Mouse (Mus musculus) heart, embryonic 14.5 days (tissue): ENCODE data around the gene Grb14. TPM values are rescaled to one million over a fixed set of nuclear protein-coding genes. Genes with fewer than 3 reads are reported as not detected.
A peak's percentile ranks its signal among the peaks of the same experiment; 100 is the strongest.

Experiments
- ATAC-seq: fragments of 200-750 bp; cut with Nextera tagmentation; 2 replicates; pipeline ENCODE4 v1.8.0; 2017; ENCODE audit warnings: low read depth, moderate TSS enrichment; ENCODE audit not compliant: insufficient number of reproducible peaks, insufficient read depth, low FRiP score
- H3K27ac ChIP-seq, 2 experiments: fragments of 200-500 bp in 1 of 2; fragments of 300-500 bp in 1 of 2; sonication (generic) in 1 of 2; replicated peaks in 1 of 2; 2 replicates each; pipeline ENCODE4 v1.5.1; 2012 to 2014; ENCODE audit warnings: low read depth in 2 of 2, low read length in 2 of 2, control low read depth in 1 of 2, mild to moderate bottlenecking in 1 of 2, mixed read lengths in 1 of 2; ENCODE audit not compliant: control insufficient read depth in 1 of 2, insufficient read depth in 1 of 2
- H3K27me3 ChIP-seq: fragments of 300-500 bp; sonication (generic); 2 replicates; pipeline ENCODE4 v1.6.1; 2014; ENCODE audit warnings: mild to moderate bottlenecking, low read length, control low read depth; ENCODE audit not compliant: control insufficient read depth, insufficient read depth
- H3K36me3 ChIP-seq: fragments of 300-500 bp; sonication (generic); 2 replicates; pipeline ENCODE4 v1.6.1; 2014; ENCODE audit warnings: mild to moderate bottlenecking, control low read depth, low read length, mixed read lengths; ENCODE audit not compliant: control insufficient read depth, insufficient read depth
- H3K4me1 ChIP-seq, 2 experiments: fragments of 200-500 bp in 1 of 2; fragments of 300-500 bp in 1 of 2; sonication (generic) in 1 of 2; 2 replicates each; pipeline ENCODE4 v1.6.1; 2012 to 2014; ENCODE audit warnings: low read length in 2 of 2, control low read depth in 1 of 2, mixed read lengths in 1 of 2; ENCODE audit not compliant: control insufficient read depth in 2 of 2, insufficient read depth in 2 of 2
- H3K4me2 ChIP-seq: fragments of 300-500 bp; sonication (generic); 2 replicates; pipeline ENCODE4 v1.6.1; 2014; ENCODE audit warnings: mild to moderate bottlenecking, low read length
- H3K4me3 ChIP-seq, 2 experiments: fragments of 200-500 bp in 1 of 2; fragments of 300-500 bp in 1 of 2; sonication (generic) in 1 of 2; 2 replicates each; pipeline ENCODE4 v1.5.1; 2012 to 2014; ENCODE audit warnings: low read length in 2 of 2, mild to moderate bottlenecking in 2 of 2, control low read depth in 1 of 2, low read depth in 1 of 2, moderate library complexity in 1 of 2; ENCODE audit not compliant: control insufficient read depth in 1 of 2, insufficient read depth in 1 of 2
- H3K9ac ChIP-seq: fragments of 300-500 bp; sonication (generic); 2 replicates; pipeline ENCODE4 v1.6.1; 2014; ENCODE audit warnings: mild to moderate bottlenecking, low read length
- H3K9me3 ChIP-seq: fragments of 300-500 bp; sonication (generic); 2 replicates; pipeline ENCODE4 v1.6.1; 2016; ENCODE audit warnings: low read length, control low read depth; ENCODE audit not compliant: control insufficient read depth
- WGBS: fragments of 180-500 bp; shearing (Covaris S2); extraction: QIAGEN DNeasy Blood & Tissue Kit; methylation state at CpG from one replicate; pipeline ENCODE4 v1.1.7; 2014; 5-methylcytosine and 5-hydroxymethylcytosine counted together
- polyA plus RNA-seq: library from polyadenylated mRNA; unstranded; fragments of >200 nt; fragmentation: Nextera tagmentation; extraction: Ambion mirVana; gene quantifications from 2 replicates; pipeline ENCODE4 v1.2.1, GENCODE M21; 2014

Gene Grb14
- polyA plus RNA-seq, 1 experiment from 2014 or later, result 119 TPM

DNA sequence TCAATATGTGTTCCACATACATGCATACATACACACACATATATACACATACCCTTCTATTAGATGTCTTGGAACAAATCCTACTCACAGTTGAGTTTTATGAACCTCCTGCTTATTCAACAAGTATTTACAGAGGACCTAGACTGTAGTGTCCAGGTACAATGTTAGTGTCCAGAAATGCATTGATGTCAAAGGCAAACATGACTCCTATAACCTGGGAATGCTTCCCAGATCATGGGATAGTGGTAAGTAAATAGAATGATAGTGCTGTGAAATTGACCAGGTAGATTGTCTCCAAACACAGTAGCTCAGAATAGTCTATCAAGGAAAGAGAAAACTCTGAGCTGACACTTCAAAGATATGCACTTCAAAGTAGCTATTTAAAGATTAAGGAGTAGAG is 19.7 kb downstream of the Grb14 start:
- ATAC-seq, result no peak
- H3K27me3 ChIP-seq, result no peaks in the 10 kb centered on the region
- no peak overlapping the region for H3K27ac ChIP-seq
- H3K4me3 ChIP-seq, result no peak overlapping the region
- H3K4me1 ChIP-seq, result peaks cover 13 to 28% of the 10 kb centered on the region in 2 experiments
- no peaks in the 10 kb centered on the region for H3K9me3 ChIP-seq
- no peak overlapping the region for H3K9ac ChIP-seq
- H3K36me3 ChIP-seq, result no peaks in the 10 kb centered on the region
- H3K4me2 ChIP-seq, result no peak overlapping the region

DNA sequence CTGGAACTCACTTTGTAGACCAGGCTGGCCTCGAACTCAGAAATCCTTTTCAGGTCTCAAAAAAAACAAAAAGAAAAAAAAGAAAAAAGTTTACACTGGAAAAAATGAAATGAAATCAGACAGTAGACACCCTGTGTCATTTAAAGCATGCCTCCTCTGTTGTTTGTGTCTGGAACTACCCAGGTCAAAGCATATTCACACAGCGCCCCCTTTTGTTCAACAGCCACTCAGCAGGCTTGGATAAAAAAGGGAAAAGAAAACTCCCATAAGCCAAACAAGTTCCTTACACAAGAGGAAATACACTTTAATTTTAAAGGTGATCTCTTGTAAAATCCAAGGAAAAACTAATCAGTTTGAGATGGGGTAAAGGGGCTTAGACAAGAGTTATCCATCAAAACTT is 21.4 kb downstream of the Grb14 start:
- no peak overlapping the region for H3K9ac ChIP-seq
- WGBS, result 41% methylated on average over 2 of the region's 2 CpGs

DNA sequence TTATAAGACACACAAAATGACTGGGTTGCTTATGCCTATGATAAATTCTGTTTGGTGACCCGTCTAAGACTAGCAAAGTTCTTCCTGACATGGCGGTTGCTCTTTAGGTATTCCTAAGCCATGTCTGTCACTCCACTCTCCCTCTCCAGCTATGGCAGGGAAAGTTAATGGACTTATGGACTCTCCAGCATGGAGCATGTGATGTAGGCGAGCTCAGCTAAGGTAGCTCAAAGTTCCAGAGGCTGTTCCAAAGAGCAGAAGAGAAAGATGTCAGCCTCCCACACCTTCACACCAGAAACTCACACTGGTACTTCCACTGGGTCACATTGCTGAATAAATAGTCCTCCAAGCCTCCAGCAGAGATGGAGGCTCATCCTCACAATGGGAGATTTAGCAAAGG is 22.2 kb downstream of the Grb14 start:
- no peaks in the 10 kb centered on the region for H3K36me3 ChIP-seq
- no peaks in the 10 kb centered on the region for H3K27me3 ChIP-seq
- H3K4me2 ChIP-seq, result no peak overlapping the region
- WGBS, result 88% methylated on average over 3 of the region's 3 CpGs
- no peaks in the 10 kb centered on the region for H3K9me3 ChIP-seq
- H3K27ac ChIP-seq, result no peak overlapping the region
- H3K4me3 ChIP-seq, result no peak overlapping the region
- no peak overlapping the region for H3K9ac ChIP-seq
- H3K4me1 ChIP-seq, result peaks cover 14 to 30% of the 10 kb centered on the region in 2 experiments
- no peak for ATAC-seq

More for the DNA sequence above, 21.4 kb downstream of the Grb14 start:
- Histone ChIP-seq H3K4me1 (peaks cover 14 to 32% of the 10 kb centered on the region in 2 experiments), H3K9me3 (no peaks in the 10 kb centered on the region), H3K4me3 (no peak overlapping the region), H3K36me3 (no peaks in the 10 kb centered on the region), H3K27ac (no peak overlapping the region), H3K4me2 (no peak overlapping the region), H3K27me3 (no peaks in the 10 kb centered on the region)
- no peak for ATAC-seq

DNA sequence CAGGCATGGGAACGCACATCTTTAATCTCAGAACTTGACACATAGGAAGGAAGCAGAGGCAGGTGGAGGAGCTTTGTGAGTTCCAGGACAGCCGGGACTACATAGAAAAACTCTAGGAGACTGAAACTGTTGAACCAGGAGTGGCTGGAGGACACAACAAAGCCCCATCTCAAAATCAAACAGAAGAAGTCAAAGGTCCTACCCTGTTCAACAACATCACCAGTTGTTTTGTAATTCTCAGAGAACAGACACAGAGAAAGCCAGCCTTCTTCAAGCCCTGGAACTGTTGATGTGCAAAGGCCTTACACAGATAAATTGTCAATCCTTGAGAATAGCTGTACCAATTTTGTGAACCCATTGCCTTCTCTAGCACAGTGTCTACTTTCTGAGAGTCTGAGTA is 29.7 kb downstream of the Grb14 start:
- 84% methylated on average over 2 of the region's 2 CpGs for WGBS
- H3K9me3 ChIP-seq, result no peaks in the 10 kb centered on the region
- H3K4me3 ChIP-seq, result no peak overlapping the region
- no peak for ATAC-seq
- no peak overlapping the region for H3K9ac ChIP-seq
- H3K4me1 ChIP-seq, result peaks cover under 1 to 6% of the 10 kb centered on the region in 2 experiments
- H3K4me2 ChIP-seq, result no peak overlapping the region
- H3K27me3 ChIP-seq, result no peaks in the 10 kb centered on the region
- H3K27ac ChIP-seq, result no peak overlapping the region
- no peaks in the 10 kb centered on the region for H3K36me3 ChIP-seq

DNA sequence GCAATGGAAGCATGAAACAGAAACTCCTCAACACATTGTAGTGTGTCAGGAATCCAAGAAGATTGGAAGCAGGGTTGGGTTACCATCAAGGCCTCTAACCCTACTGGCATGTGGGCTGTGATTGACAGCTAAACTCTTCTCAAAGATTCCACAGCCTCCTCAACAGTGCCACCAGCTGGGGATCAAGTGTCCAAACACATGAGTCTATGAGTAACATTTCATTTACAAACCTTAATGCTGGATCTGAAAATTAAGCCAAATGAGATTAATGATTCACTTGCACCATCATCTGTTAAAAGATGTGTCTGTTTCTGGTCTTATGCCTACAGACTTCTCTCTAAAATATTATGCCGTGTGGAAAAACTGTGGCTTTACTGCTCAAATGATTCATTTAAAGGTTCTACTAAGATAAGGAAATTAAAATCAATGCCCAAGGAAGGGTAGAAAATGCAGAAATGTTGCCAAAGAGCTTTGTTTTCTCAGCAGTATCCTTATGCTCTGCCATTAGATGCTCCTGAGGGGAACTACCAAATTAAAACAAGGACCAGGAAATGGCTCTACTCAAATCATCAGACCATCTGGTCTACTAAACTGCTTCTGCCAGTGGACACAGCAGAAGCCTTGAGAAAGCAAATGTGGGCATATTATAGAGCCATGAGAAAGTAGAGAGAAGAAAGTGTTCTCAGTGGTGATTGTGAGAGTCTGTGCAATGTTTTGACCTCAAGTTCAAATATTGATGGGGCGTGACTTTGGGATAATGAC is 35.2 kb downstream of the Grb14 start:
- no peak overlapping the region for H3K9ac ChIP-seq
- ATAC-seq, result no peak

DNA sequence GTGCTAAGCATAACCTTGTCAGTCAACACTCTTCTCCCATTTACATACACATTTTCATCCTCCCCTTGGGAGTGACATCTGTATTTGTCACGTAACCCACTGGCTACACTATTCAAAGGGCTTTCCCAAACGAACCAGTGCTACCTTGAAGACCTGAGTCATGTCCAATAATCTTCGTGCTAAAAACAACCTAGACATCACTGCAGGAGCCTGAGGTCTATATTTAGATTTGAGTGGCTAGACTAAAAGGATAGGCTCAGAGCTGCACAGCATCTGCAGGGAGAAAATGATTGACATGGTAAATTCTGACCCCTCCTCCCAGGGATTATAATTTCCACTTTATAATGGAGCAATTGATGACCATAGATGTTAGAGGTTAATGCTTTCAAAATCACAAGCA is 37.0 kb downstream of the Grb14 start:
- no peak overlapping the region for H3K4me3 ChIP-seq
- peaks cover 0 to 17% of the 10 kb centered on the region in 2 experiments; a peak in 1 of 4 replicates for H3K4me1 ChIP-seq
- H3K9me3 ChIP-seq, result no peaks in the 10 kb centered on the region
- peak overlapping the region in 1 of 2 experiments; percentile 43; a peak in 2 of 4 replicates for H3K27ac ChIP-seq
- H3K36me3 ChIP-seq, result no peaks in the 10 kb centered on the region
- H3K9ac ChIP-seq, result no peak overlapping the region
- 15% methylated on average over 3 of the region's 3 CpGs for WGBS
- H3K4me2 ChIP-seq, result peak overlapping the region; percentile 11; the same call in 1 of the 2 replicates
- no peaks in the 10 kb centered on the region for H3K27me3 ChIP-seq
- ATAC-seq, result no peak

More for the DNA sequence above, 35.2 kb downstream of the Grb14 start:
- Histone ChIP-seq H3K27me3 (no peaks in the 10 kb centered on the region), H3K4me2 (no peak overlapping the region), H3K27ac (no peak overlapping the region), H3K4me3 (no peak overlapping the region), H3K36me3 (no peaks in the 10 kb centered on the region), H3K4me1 (peaks cover 0 to 17% of the 10 kb centered on the region in 2 experiments; a peak in 1 of 4 replicates), H3K9me3 (no peaks in the 10 kb centered on the region)
- WGBS, result 90% methylated on average over 2 of the region's 2 CpGs

DNA sequence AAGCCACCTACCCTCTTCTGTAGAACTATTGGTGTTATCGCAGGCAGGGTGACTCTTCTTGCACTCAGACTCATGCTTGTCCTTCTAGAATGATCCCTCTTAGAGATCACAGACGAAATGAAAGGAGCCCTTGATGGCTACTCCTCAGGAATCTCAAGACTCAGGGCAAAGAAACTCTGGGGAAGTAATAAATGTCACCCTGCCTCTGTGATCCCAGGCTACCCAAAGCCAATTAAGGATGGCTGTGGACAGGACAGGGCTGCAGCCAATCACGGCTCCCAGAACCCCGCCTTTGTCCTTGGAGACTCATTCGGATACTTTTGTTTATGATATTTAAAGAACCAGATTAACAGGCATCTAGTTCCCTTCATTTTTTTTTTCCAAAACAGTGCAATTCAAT is 49.2 kb downstream of the Grb14 start:
- WGBS, result 51% methylated on average over 5 of the region's 5 CpGs
- ATAC-seq, result no peak
- peaks cover 8 to 25% of the 10 kb centered on the region in 2 experiments for H3K4me1 ChIP-seq
- no peaks in the 10 kb centered on the region for H3K27me3 ChIP-seq
- H3K36me3 ChIP-seq, result no peaks in the 10 kb centered on the region
- H3K9ac ChIP-seq, result no peak overlapping the region
- no peak overlapping the region for H3K4me2 ChIP-seq
- H3K9me3 ChIP-seq, result no peaks in the 10 kb centered on the region
- H3K27ac ChIP-seq, result no peak overlapping the region
- H3K4me3 ChIP-seq, result no peak overlapping the region

DNA sequence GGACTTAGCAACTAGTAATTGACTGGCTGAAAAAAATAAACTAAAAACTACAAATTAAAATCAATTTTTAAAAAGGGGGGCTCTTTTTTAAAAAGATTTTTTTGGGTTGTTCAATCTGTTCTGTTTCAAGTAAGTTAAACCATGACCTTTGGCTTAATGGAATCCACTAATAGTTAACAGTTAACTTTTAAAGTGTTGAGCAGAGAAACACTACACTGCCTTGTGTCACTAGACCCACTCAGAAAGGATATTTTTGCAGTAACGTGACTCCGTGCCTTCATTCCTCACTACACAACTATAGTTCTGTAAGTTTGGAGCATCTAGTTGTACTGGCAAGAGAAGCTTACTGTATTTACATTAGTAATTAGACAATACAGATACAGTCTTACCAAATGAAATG is 50.2 kb downstream of the Grb14 start:
- ATAC-seq, result no peak
- Histone ChIP-seq H3K36me3 (no peaks in the 10 kb centered on the region), H3K4me1 (peaks cover 8 to 25% of the 10 kb centered on the region in 2 experiments), H3K4me2 (no peak overlapping the region), H3K27ac (no peak overlapping the region), H3K9ac (no peak overlapping the region), H3K27me3 (no peaks in the 10 kb centered on the region), H3K9me3 (no peaks in the 10 kb centered on the region), H3K4me3 (no peak overlapping the region)
- 63% methylated on average over 2 of the region's 2 CpGs for WGBS
